Mouse (Mus musculus) kidney, embryonic 14.5 days (tissue): ENCODE data around the gene Gjb6. TPM values are rescaled to one million over a fixed set of nuclear protein-coding genes. Genes with fewer than 3 reads are reported as not detected.

Source experiments
- polyA plus RNA-seq: library from polyadenylated mRNA; unstranded; fragments of >200 nt; fragmentation: Nextera tagmentation; extraction: Ambion mirVana; gene quantifications from 2 replicates; pipeline ENCODE4 v1.2.1, GENCODE M21; 2014

Gene Gjb6
- polyA plus RNA-seq, 1 experiment from 2014 or later, result 1.2 TPM

Other genes with a start within 250 kb of the Gjb6 start
- gene Zmym2, start 247.0 kb downstream of the Gjb6 start, polyA plus RNA-seq, result 37.1 and 50.5 TPM in 2 replicates
- gene Gja3, start 75.5 kb downstream of the Gjb6 start, polyA plus RNA-seq, result 4.4 and 5.8 TPM in 2 replicates
- 0.67 and 1.2 TPM in 2 replicates for gene Gjb2, start 28.9 kb downstream of the Gjb6 start, polyA plus RNA-seq
- gene Gm4491, start 17.7 kb downstream of the Gjb6 start, polyA plus RNA-seq, result not detected in 2 replicates